Mouse (Mus musculus): ENCODE data around the gene Ezr.
"Not testable (repeated sequence)": the region's sequence is repeated elsewhere in the genome, so short reads cannot be mapped to it uniquely, and the experiment has no call there.

The Ezr gene

GRCm38 (mm10) chr17:6707422-6707821 is 75.2 kb downstream of the Ezr start:
- DNase-seq (ENCODE audit: low spot score): not testable (repeated sequence)

- DNase-seq (ENCODE audit: low spot score): not testable (repeated sequence)
Measured at GRCm38 (mm10) chr17:6706448-6706847, 76.1 kb downstream of the Ezr start.

GRCm38 (mm10) chr17:6703381-6704270 is 79.0 kb downstream of the Ezr start:
- not testable (repeated sequence) for DNase-seq (ENCODE audit: low spot score)

GRCm38 (mm10) chr17:6702625-6703221 is 79.9 kb downstream of the Ezr start:
- not testable (repeated sequence) for DNase-seq (ENCODE audit: low spot score)

- DNase-seq (ENCODE audit: low spot score): not testable (repeated sequence)
Measured at GRCm38 (mm10) chr17:6700077-6700476, 82.5 kb downstream of the Ezr start.

GRCm38 (mm10) chr17:6699502-6699901 is 83.1 kb downstream of the Ezr start:
- DNase-seq (ENCODE audit: low spot score): not testable (repeated sequence)

GRCm38 (mm10) chr17:6697224-6697775 is 85.3 kb downstream of the Ezr start:
- DNase-seq (ENCODE audit: low spot score): peak; percentile 42

GRCm38 (mm10) chr17:6696521-6696920 is 86.1 kb downstream of the Ezr start:
- DNase-seq (ENCODE audit: low spot score): not testable (repeated sequence)

- not testable (repeated sequence) for DNase-seq (ENCODE audit: low spot score)
Measured at GRCm38 (mm10) chr17:6695712-6696111, 86.9 kb downstream of the Ezr start.

- DNase-seq (ENCODE audit: low spot score): peak; percentile 79
Measured at GRCm38 (mm10) chr17:6691596-6691995, 91.0 kb downstream of the Ezr start.

GRCm38 (mm10) chr17:6689344-6689743 is 93.2 kb downstream of the Ezr start:
- not testable (repeated sequence) for DNase-seq (ENCODE audit: low spot score)

Measured in ovary, postnatal 36 days (tissue).